Mouse (Mus musculus): Measurements from ENCODE around the gene Tldc1.

The Tldc1 gene

DNA sequence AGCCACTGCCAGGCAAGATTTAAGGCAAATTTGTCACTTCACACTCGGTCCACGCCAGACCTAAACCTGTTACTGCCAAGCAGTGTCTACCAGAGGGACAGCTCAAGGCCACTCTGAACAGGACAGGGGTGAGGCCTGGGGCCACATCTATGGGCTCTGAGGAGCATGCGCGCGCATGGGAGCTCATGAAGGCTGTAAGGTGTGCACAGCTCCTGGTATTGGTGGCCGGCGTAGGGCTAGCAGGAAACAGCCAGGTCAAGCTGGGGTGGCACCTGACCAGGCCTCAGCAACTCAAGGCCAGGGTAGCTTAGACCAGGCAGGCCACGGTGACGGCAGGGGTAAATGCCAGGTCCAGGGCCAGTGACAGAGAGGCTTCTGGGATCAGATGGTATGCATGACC lies 31.4 kb upstream of the Tldc1 start:
- H3K36me3 ChIP-seq (ENCODE audit: insufficient read depth, low read length) = peaks cover 8% of the 10 kb centered on the region; the same call in 1 of the 2 replicates
- H3K9me3 ChIP-seq (ENCODE audit: low read length) = no peaks in the 10 kb centered on the region
- 0 out of 2 replicates have a peak, but pooled peaks cover under 1% of the 10 kb centered on the region for H3K27me3 ChIP-seq (ENCODE audit: insufficient read depth, low read length)
- H3K4me1 ChIP-seq (replicated peaks; ENCODE audit: low read depth, low read length) = peaks cover 51% of the 10 kb centered on the region
- no peak overlapping the region for H3K4me3 ChIP-seq (replicated peaks; ENCODE audit: low read length)
- TF ChIP-seq CTCF (conservative IDR thresholded peaks at IDR 0.05; ENCODE audit: low read length) = no peak
- TF ChIP-seq POU5F1 (IDR thresholded peaks at IDR 0.05; ENCODE audit: borderline replicate concordance, low read length) = no peak
- TF ChIP-seq NANOG (IDR thresholded peaks at IDR 0.05; ENCODE audit: borderline replicate concordance, low read length) = no peak

DNA sequence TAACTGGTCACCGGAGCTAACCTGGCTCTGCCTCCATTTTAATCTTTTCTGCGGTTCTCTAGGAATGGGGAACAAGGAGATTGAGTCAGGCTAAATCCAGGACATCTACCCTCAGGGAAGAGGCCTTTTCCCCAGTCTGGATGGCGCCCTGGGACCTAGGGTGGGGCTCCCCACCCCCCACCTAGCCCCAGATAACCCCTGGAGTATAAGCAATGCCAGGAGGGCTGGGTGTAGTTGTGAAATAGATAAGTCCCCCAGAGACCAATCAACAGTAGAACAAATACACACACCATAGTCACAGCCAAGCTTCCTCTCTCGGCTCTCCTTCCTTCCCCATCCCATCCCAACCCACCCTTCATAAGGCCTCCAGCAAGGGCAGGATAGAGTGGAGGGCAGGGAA lies 29.5 kb upstream of the Tldc1 start:
- H3K36me3 ChIP-seq (ENCODE audit: insufficient read depth, low read length) = peaks cover 8% of the 10 kb centered on the region; the same call in 1 of the 2 replicates
- TF ChIP-seq NANOG (IDR thresholded peaks at IDR 0.05; ENCODE audit: borderline replicate concordance, low read length) (no peak), POU5F1 (IDR thresholded peaks at IDR 0.05; ENCODE audit: borderline replicate concordance, low read length) (no peak), CTCF (conservative IDR thresholded peaks at IDR 0.05; ENCODE audit: low read length) (no peak)

DNA sequence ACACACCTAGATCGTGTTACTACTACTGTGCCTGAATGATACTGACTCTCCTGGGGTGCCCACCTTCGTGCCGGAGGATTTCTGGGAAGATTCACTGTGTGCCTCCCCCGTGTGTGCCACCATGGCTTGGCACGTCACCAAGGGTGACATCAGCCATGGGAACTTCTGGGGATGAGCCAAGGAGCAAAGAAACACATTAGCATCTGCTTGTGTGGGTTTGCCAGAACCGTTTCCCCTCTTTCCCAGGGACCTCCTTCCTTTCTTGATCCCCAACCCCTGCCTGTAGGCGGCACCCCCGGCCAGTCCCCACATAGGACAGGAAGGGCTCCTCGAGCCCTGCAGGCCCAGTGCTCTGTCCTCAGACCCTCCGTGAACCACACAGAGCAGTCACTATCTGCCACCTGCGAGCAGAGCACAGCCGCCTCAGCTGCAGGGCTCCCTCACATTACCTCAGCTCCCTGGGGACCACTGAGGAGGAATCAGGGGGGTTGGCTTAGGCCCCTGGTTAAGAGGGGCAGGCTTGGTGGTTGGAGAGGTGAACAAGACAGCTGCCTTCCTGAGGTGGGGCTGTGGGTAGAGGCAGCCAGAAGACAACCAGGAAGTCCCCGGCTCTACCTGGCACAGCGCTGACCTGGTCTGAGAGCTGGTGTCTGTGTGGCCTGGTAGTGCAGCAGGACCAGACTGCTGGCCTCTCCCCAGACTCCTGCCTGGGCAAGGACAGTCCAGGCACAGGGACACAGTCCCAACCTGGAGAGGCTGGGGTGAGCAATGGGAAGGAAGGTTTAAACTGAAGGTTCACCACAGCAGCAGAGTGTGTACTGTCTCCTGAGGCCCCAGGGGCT lies 28.4 kb upstream of the Tldc1 start:
- peaks cover 8% of the 10 kb centered on the region; the same call in 1 of the 2 replicates for H3K36me3 ChIP-seq (ENCODE audit: insufficient read depth, low read length)
- peaks cover 22% of the 10 kb centered on the region for H3K4me1 ChIP-seq (replicated peaks; ENCODE audit: low read depth, low read length)
- no peak overlapping the region for H3K4me3 ChIP-seq (replicated peaks; ENCODE audit: low read length)
- TF ChIP-seq NANOG (IDR thresholded peaks at IDR 0.05; ENCODE audit: borderline replicate concordance, low read length) = no peak
- no peak for TF ChIP-seq CTCF (conservative IDR thresholded peaks at IDR 0.05; ENCODE audit: low read length)
- no peak for TF ChIP-seq POU5F1 (IDR thresholded peaks at IDR 0.05; ENCODE audit: borderline replicate concordance, low read length)
- no peaks in the 10 kb centered on the region for H3K9me3 ChIP-seq (ENCODE audit: low read length)
- H3K27me3 ChIP-seq (ENCODE audit: insufficient read depth, low read length) = 0 out of 2 replicates have a peak, but pooled peaks cover 3% of the 10 kb centered on the region

More for the DNA sequence above, 29.5 kb upstream of the Tldc1 start:
- H3K9me3 ChIP-seq (ENCODE audit: low read length) = no peaks in the 10 kb centered on the region
- no peak overlapping the region for H3K4me3 ChIP-seq (replicated peaks; ENCODE audit: low read length)
- 0 out of 2 replicates have a peak, but pooled peaks cover 3% of the 10 kb centered on the region for H3K27me3 ChIP-seq (ENCODE audit: insufficient read depth, low read length)
- H3K4me1 ChIP-seq (replicated peaks; ENCODE audit: low read depth, low read length) = peaks cover 32% of the 10 kb centered on the region

DNA sequence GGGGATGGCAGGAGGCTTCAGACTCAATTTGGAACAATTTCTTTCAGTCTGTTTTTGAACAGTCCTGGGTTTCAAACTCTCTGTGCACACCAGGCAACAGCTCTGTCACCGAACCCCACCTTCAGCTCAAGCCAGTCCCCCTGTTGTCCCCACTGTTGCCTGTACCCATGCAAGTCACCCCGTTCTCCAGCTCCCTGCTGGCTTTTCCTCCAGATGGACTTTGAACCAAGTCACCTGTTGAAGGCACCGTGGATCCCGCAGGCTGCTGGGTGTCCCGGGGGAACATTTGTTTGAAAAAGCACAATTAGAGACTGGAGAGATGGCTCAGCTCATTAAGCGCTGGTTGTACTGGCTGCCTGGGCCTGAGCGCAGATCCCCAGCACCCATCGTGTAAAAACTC lies 27.1 kb upstream of the Tldc1 start:
- TF ChIP-seq POU5F1 (IDR thresholded peaks at IDR 0.05; ENCODE audit: borderline replicate concordance, low read length) (no peak), CTCF (conservative IDR thresholded peaks at IDR 0.05; ENCODE audit: low read length) (no peak), NANOG (IDR thresholded peaks at IDR 0.05; ENCODE audit: borderline replicate concordance, low read length) (no peak)
- H3K4me1 ChIP-seq (replicated peaks; ENCODE audit: low read depth, low read length) = peaks cover 16% of the 10 kb centered on the region
- peaks cover 3% of the 10 kb centered on the region; the same call in 1 of the 2 replicates for H3K27me3 ChIP-seq (ENCODE audit: insufficient read depth, low read length)

DNA sequence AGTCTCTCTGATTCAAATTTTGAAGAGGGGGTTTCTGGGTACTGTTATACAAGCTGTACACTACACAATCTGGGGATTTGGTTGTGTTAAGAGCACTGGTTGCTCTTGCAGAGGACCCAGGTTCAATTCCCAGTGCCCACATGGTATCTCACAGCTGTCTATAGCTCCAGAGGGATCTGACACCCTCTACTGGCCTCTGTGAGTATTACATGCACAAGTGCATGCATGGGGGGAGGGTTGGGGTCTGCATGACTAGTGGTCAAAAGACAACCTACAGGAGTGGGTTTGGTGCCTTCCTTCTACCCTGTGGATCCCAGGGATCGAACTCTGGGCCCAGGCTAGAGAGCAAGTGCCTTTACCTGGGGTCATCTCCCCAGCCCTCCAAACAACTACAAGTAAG lies 24.4 kb upstream of the Tldc1 start:
- TF ChIP-seq NANOG (IDR thresholded peaks at IDR 0.05; ENCODE audit: borderline replicate concordance, low read length) (no peak), POU5F1 (IDR thresholded peaks at IDR 0.05; ENCODE audit: borderline replicate concordance, low read length) (no peak), CTCF (conservative IDR thresholded peaks at IDR 0.05; ENCODE audit: low read length) (peak; percentile 90)
- H3K36me3 ChIP-seq (ENCODE audit: insufficient read depth, low read length) = no peaks in the 10 kb centered on the region
- H3K4me3 ChIP-seq (replicated peaks; ENCODE audit: low read length) = no peak overlapping the region
- no peaks in the 10 kb centered on the region for H3K9me3 ChIP-seq (ENCODE audit: low read length)
- peaks cover 33% of the 10 kb centered on the region for H3K4me1 ChIP-seq (replicated peaks; ENCODE audit: low read depth, low read length)
- H3K27me3 ChIP-seq (ENCODE audit: insufficient read depth, low read length) = peaks cover 3% of the 10 kb centered on the region; the same call in 1 of the 2 replicates

More for the DNA sequence above, 27.1 kb upstream of the Tldc1 start:
- Histone ChIP-seq H3K36me3 (ENCODE audit: insufficient read depth, low read length) (peaks cover 8% of the 10 kb centered on the region; the same call in 1 of the 2 replicates), H3K4me3 (replicated peaks; ENCODE audit: low read length) (no peak overlapping the region), H3K9me3 (ENCODE audit: low read length) (no peaks in the 10 kb centered on the region)

DNA sequence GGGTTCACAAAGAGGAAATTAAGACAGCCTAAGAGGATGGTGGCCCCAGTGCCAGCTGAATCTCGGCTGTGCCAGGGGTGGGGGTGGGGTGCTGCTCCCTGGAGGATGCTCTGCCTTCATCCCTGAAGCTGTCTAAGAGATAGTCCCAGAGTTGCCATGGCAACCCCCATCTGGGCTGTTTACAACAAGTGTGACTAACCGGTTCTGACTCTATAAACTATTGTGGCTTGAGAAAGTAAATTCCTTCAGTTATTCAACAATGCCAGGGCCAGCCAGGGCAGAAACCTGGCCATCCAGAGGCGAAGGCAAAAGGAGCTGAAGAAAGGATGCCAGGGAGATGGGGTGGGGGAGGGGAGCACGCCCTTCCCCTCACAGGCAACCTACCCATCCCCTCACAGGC lies 23.0 kb upstream of the Tldc1 start:
- peaks cover 34% of the 10 kb centered on the region for H3K4me1 ChIP-seq (replicated peaks; ENCODE audit: low read depth, low read length)
- TF ChIP-seq NANOG (IDR thresholded peaks at IDR 0.05; ENCODE audit: borderline replicate concordance, low read length) = no peak
- TF ChIP-seq POU5F1 (IDR thresholded peaks at IDR 0.05; ENCODE audit: borderline replicate concordance, low read length) = no peak
- no peak for TF ChIP-seq CTCF (conservative IDR thresholded peaks at IDR 0.05; ENCODE audit: low read length)
- peaks cover 3% of the 10 kb centered on the region; the same call in 1 of the 2 replicates for H3K27me3 ChIP-seq (ENCODE audit: insufficient read depth, low read length)

DNA sequence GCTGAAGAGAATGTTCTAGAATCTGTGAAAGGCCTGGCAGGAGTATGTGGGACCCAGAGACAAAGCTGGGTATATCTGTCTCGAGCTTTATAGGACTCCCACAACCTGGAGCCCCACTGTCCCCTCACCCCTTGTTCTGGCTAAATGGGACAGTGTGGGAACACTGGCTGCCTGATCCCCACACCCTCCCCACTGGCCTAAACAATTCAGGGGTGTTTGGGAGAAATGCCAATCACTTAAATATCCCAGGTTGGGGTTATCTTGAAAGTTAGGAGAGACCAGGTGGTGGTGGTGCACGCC lies 20.7 kb upstream of the Tldc1 start:
- Histone ChIP-seq H3K4me1 (replicated peaks; ENCODE audit: low read depth, low read length) (peaks cover 43% of the 10 kb centered on the region), H3K27me3 (ENCODE audit: insufficient read depth, low read length) (no peaks in the 10 kb centered on the region; the same call in 1 of the 2 replicates), H3K4me3 (replicated peaks; ENCODE audit: low read length) (no peak overlapping the region), H3K36me3 (ENCODE audit: insufficient read depth, low read length) (no peaks in the 10 kb centered on the region), H3K9me3 (ENCODE audit: low read length) (no peaks in the 10 kb centered on the region)
- TF ChIP-seq POU5F1 (IDR thresholded peaks at IDR 0.05; ENCODE audit: borderline replicate concordance, low read length) = no peak
- TF ChIP-seq CTCF (conservative IDR thresholded peaks at IDR 0.05; ENCODE audit: low read length) = no peak
- no peak for TF ChIP-seq NANOG (IDR thresholded peaks at IDR 0.05; ENCODE audit: borderline replicate concordance, low read length)

More for the DNA sequence above, 23.0 kb upstream of the Tldc1 start:
- Histone ChIP-seq H3K36me3 (ENCODE audit: insufficient read depth, low read length) (no peaks in the 10 kb centered on the region), H3K9me3 (ENCODE audit: low read length) (no peaks in the 10 kb centered on the region), H3K4me3 (replicated peaks; ENCODE audit: low read length) (no peak overlapping the region)

DNA sequence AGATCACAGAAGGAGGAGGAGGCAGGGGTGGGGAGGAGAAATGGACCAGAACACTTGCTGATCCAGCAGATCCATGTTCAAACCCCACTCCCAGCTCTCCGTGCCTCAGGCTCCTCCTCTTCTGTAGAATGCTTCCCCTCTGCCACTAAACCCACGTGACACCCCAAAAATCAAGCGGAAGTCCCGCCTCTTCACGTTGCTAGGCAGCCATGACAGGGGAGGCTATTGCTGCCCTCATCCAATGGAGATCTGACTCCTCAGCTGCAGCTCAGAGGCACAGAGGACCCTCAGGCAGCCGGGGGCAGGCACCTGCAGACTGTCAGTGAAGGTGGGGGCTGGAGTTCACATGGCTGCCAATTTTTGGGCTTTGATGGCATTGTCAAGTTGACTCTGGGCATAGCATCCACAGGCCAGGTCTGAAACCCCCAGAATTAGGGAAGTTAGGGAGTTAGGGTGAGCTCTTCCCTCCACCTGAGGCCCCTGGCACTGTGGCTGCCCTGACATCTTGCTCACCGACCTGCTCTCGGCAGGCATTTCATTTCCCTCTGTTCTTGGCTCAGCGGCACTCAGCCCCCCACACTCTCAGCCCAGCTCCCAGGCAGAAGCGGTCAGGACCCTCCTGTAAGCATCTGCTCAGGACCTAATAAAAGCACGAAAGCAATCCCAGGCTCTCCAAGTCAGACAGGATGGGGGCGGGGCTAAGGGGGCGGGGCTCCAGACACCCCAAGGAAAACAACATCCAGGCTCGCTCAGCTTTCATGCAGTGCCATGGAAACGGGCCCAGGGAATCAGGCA lies 20.2 kb upstream of the Tldc1 start:
- TF ChIP-seq POU5F1 (IDR thresholded peaks at IDR 0.05; ENCODE audit: borderline replicate concordance, low read length) (no peak), NANOG (IDR thresholded peaks at IDR 0.05; ENCODE audit: borderline replicate concordance, low read length) (no peak), CTCF (conservative IDR thresholded peaks at IDR 0.05; ENCODE audit: low read length) (no peak)
- Histone ChIP-seq H3K36me3 (ENCODE audit: insufficient read depth, low read length) (no peaks in the 10 kb centered on the region), H3K4me1 (replicated peaks; ENCODE audit: low read depth, low read length) (peaks cover 43% of the 10 kb centered on the region), H3K9me3 (ENCODE audit: low read length) (no peaks in the 10 kb centered on the region), H3K4me3 (replicated peaks; ENCODE audit: low read length) (peak overlapping the region; percentile 69), H3K27me3 (ENCODE audit: insufficient read depth, low read length) (no peaks in the 10 kb centered on the region; the same call in 1 of the 2 replicates)

Measured in E14TG2a.4 (cell line).